In the genomic region with DNA sequence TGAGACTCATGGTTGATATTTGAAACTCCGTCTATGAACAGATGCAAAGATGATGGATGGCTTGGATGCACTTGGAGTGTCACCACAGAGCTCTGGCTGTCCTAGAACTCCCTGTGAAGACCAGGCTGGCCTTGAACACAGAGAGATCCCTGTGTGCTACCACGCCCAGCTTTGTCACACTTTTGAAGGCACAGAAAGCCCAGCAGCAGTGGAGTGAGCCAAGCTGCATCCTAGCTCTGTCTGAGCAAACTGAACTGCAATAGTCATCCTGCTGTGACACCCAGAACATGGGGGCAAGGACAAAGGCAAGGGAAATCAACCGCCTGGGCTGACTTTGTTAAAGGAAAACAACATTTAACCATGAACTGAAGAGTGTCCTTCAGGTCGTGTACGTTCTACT, we compare ENCODE assay signal across 20 mouse cellular contexts. TPM values are rescaled to one million over a fixed set of nuclear protein-coding genes. Genes with fewer than 3 reads are reported as not detected.
DNase-seq lines count a peak whose midpoint lies in the region; ATAC-seq and TF ChIP-seq lines count a peak whose summit lies in the region.
"Had no signal": no experiment of that assay in that cellular context is flagged by ENCODE, and none has a peak within 500 bp of the region (broad histone marks: within the 10 kb centered on the region; RNA-seq: fewer than 3 reads in every experiment).

No protein-coding gene starts in this region.

- ATAC-seq in hindbrain, embryonic 13.5 days (ENCODE audit: low FRiP score), result 0 out of 2 replicates have a peak, but pooled peaks have one; percentile 43
- no peak for ATAC-seq in hindbrain, embryonic 11.5 days (ENCODE audit: low FRiP score)
- peak; percentile 7; the same call in 1 of the 2 replicates for ATAC-seq in hindbrain, postnatal 0 days
- no peak for ATAC-seq in megakaryocyte, adult 5-6 weeks (ENCODE audit: poor library complexity, severe bottlenecking)
- ATAC-seq: intestine, embryonic 16.5 days had no signal

- H3K4me3 ChIP-seq in hindbrain, embryonic 13.5 days, result no peak overlapping the region
- no peak overlapping the region for H3K4me3 ChIP-seq in hindbrain, embryonic 11.5 days (ENCODE audit: low read depth, low read length)
- H3K4me3 ChIP-seq in hindbrain, postnatal 0 days (ENCODE audit: low read length), result no peak overlapping the region
- H3K4me3 ChIP-seq: forebrain, embryonic 12.5 days; heart, adult 2 months; limb, embryonic 13.5 days; liver, embryonic 13.5 days had no signal

- no peak overlapping the region for H3K4me2 ChIP-seq in hindbrain, embryonic 13.5 days
- no peak overlapping the region for H3K4me2 ChIP-seq in hindbrain, embryonic 11.5 days (replicated peaks; ENCODE audit: low read depth, low read length)
- no peak overlapping the region for H3K4me2 ChIP-seq in hindbrain, postnatal 0 days (ENCODE audit: low read depth, low read length)
- H3K4me2 ChIP-seq: forebrain, embryonic 12.5 days; limb, embryonic 13.5 days; liver, embryonic 13.5 days; lung, embryonic 14.5 days had no signal

- peaks cover 14% of the 10 kb centered on the region for H3K4me1 ChIP-seq in hindbrain, embryonic 13.5 days (replicated peaks)
- no peaks in the 10 kb centered on the region for H3K4me1 ChIP-seq in hindbrain, embryonic 11.5 days (replicated peaks; ENCODE audit: control insufficient read depth, insufficient read depth, low read length)
- H3K4me1 ChIP-seq in hindbrain, postnatal 0 days (ENCODE audit: insufficient read depth, low read length), result 0 out of 2 replicates have a peak, but pooled peaks cover 4% of the 10 kb centered on the region
- H3K4me1 ChIP-seq: liver, embryonic 13.5 days had no signal

- no peak overlapping the region for H3K27ac ChIP-seq in hindbrain, embryonic 13.5 days
- H3K27ac ChIP-seq in hindbrain, embryonic 11.5 days (ENCODE audit: low read depth, low read length), result no peak overlapping the region
- H3K27ac ChIP-seq in hindbrain, postnatal 0 days, result 0 out of 2 replicates have a peak overlapping the region, but pooled peaks have one; percentile 32
- H3K27ac ChIP-seq: forebrain, embryonic 12.5 days; heart, adult 2 months; limb, embryonic 13.5 days; liver, embryonic 13.5 days had no signal

- no peak for DNase-seq in hindbrain, embryonic 11.5 days (ENCODE audit: low spot score)
- DNase-seq in ES-CJ7 (ENCODE audit: low read depth, low spot score), result peak; percentile 23
- DNase-seq in adrenal gland, adult 8-10 months, result peak; percentile 82
- DNase-seq in hindbrain, postnatal 0 days (ENCODE audit: low spot score), result no peak
- DNase-seq in kidney, postnatal 10 days, result no peak
- DNase-seq: B cell, adult 2 months; cerebellum, adult 9-10 months; gastrocnemius, postnatal 25 days; heart, adult 2 months; liver, embryonic 13.5 days; lung, embryonic 14.5 days; lung, postnatal 36 days; right cerebral cortex, adult 18-20 months; thymus, postnatal 25 days had no signal

- 69% methylated on average over 3 of the region's 5 CpGs for WGBS in hindbrain, embryonic 13.5 days
- 73% methylated on average over 5 of the region's 5 CpGs for WGBS in hindbrain, embryonic 11.5 days
- 45% methylated on average over 5 of the region's 5 CpGs for WGBS in hindbrain, postnatal 0 days

- no peaks in the 10 kb centered on the region for H3K27me3 ChIP-seq in hindbrain, embryonic 13.5 days
- no peaks in the 10 kb centered on the region for H3K27me3 ChIP-seq in hindbrain, embryonic 11.5 days (ENCODE audit: control insufficient read depth, insufficient read depth, low read length)
- no peaks in the 10 kb centered on the region for H3K27me3 ChIP-seq in hindbrain, postnatal 0 days (ENCODE audit: insufficient read depth, low read length)
- H3K27me3 ChIP-seq: forebrain, embryonic 12.5 days; limb, embryonic 13.5 days; liver, embryonic 13.5 days had no signal

- no peak for TF ChIP-seq CTCF in hindbrain, postnatal 0 days (IDR thresholded peaks at IDR 0.05; ENCODE audit: low read depth)

- H3K9me3 ChIP-seq in hindbrain, embryonic 13.5 days, result 0 out of 2 replicates have a peak, but pooled peaks cover under 1% of the 10 kb centered on the region
- no peaks in the 10 kb centered on the region for H3K9me3 ChIP-seq in hindbrain, embryonic 11.5 days (ENCODE audit: control insufficient read depth, low read length)
- no peaks in the 10 kb centered on the region for H3K9me3 ChIP-seq in hindbrain, postnatal 0 days (ENCODE audit: low read length)
- H3K9me3 ChIP-seq: limb, embryonic 13.5 days; liver, embryonic 13.5 days had no signal

- no peak overlapping the region for H3K9ac ChIP-seq in hindbrain, embryonic 13.5 days
- no peak overlapping the region for H3K9ac ChIP-seq in hindbrain, embryonic 11.5 days (ENCODE audit: low read depth, low read length)
- H3K9ac ChIP-seq in hindbrain, postnatal 0 days (replicated peaks; ENCODE audit: low read length), result no peak overlapping the region
- H3K9ac ChIP-seq: forebrain, embryonic 12.5 days; limb, embryonic 13.5 days; liver, embryonic 13.5 days; lung, embryonic 14.5 days had no signal

- H3K36me3 ChIP-seq in hindbrain, embryonic 13.5 days, result peaks cover 14% of the 10 kb centered on the region
- no peaks in the 10 kb centered on the region for H3K36me3 ChIP-seq in hindbrain, embryonic 11.5 days (ENCODE audit: control insufficient read depth, insufficient read depth, low read length)
- H3K36me3 ChIP-seq in hindbrain, postnatal 0 days (ENCODE audit: insufficient read depth, low read length), result no peaks in the 10 kb centered on the region
- H3K36me3 ChIP-seq: forebrain, embryonic 12.5 days; liver, embryonic 13.5 days had no signal

RNA-seq across cellular contexts. Expression of a gene that starts 57.0 kb away (rescaled TPM):
- 23.1 and 27.5 TPM in 2 replicates for polyA plus RNA-seq in hindbrain, embryonic 13.5 days (2015; fragmentation: Nextera tagmentation; extraction: Ambion mirVana)
- 13.7 and 17.0 TPM in 2 replicates for polyA plus RNA-seq in hindbrain, embryonic 11.5 days (2014; fragmentation: Nextera tagmentation; extraction: Ambion mirVana)
- total RNA-seq in adrenal gland, adult 8-10 months (2022), result 10 to 100 TPM in 2 of 4 experiments, 1 to 10 TPM in 1, under 1 TPM in 1; 0.84 to 12.1 (median 6.7) TPM
- 66.1 and 71.6 TPM in 2 replicates for total RNA-seq in hindbrain, postnatal 0 days (2014; rRNA removed)
- 30.1 and 31.4 TPM in 2 replicates for polyA plus RNA-seq in hindbrain, postnatal 0 days (2015; fragmentation: Nextera tagmentation; extraction: Ambion mirVana)
- total RNA-seq in megakaryocyte, adult 5-6 weeks (2015), result not detected in 2 replicates
- total RNA-seq in megakaryocyte, adult 5-6 weeks (2017), result not detected in 2 replicates
- total RNA-seq: hematopoietic stem cell, adult 5-6 weeks had no signal

Comparison
In these comparisons a context has a peak if more than half of its experiments do, and no peak if none do; other contexts are left out.
1. ATAC-seq: peak in hindbrain, embryonic 13.5 days (single experiment) and hindbrain, postnatal 0 days (single experiment); none in hindbrain, embryonic 11.5 days (single experiment) and megakaryocyte, adult 5-6 weeks (single experiment).
2. DNase-seq: peak in ES-CJ7 (single experiment) and adrenal gland, adult 8-10 months (single experiment); none in hindbrain, embryonic 11.5 days (single experiment), hindbrain, postnatal 0 days (single experiment) and kidney, postnatal 10 days (single experiment).